Mouse (Mus musculus) thymus, adult 2 months (tissue): ENCODE data around the gene Ppp1r10. TPM values are rescaled to one million over a fixed set of nuclear protein-coding genes. Genes with fewer than 3 reads are reported as not detected.

Source experiments
- DNase-seq: peaks from one replicate; pipeline ENCODE4 v3.0.0; 2021
- H3K27ac ChIP-seq: fragments of 200-500 bp; 2 replicates; pipeline ENCODE4 v1.5.1; 2012; ENCODE audit warnings: low read length, control low read depth; ENCODE audit not compliant: control insufficient read depth, insufficient read depth
- H3K27me3 ChIP-seq: fragments of 200-500 bp; 2 replicates; pipeline ENCODE4 v1.6.1; 2012; ENCODE audit warnings: mild to moderate bottlenecking, low read length, moderate library complexity, mixed read lengths; ENCODE audit not compliant: control insufficient read depth, insufficient read depth
- H3K36me3 ChIP-seq: fragments of 200-500 bp; 2 replicates; pipeline ENCODE4 v1.6.1; 2012; ENCODE audit warnings: mild to moderate bottlenecking, low read length, moderate library complexity; ENCODE audit not compliant: control insufficient read depth, insufficient read depth
- H3K4me1 ChIP-seq: fragments of 200-500 bp; replicated peaks from 2 replicates; pipeline ENCODE4 v1.6.1; 2012; ENCODE audit warnings: low read length; ENCODE audit not compliant: control insufficient read depth, insufficient read depth
- H3K4me3 ChIP-seq: fragments of 200-500 bp; 2 replicates; pipeline ENCODE4 v1.5.1; 2012; ENCODE audit warnings: mild to moderate bottlenecking, low read length, control low read depth, moderate library complexity; ENCODE audit not compliant: control insufficient read depth, insufficient read depth
- CTCF ChIP-seq: fragments of 200-500 bp; IDR thresholded peaks from 2 replicates; pipeline ENCODE4 v1.5.1; 2012; ENCODE audit warnings: mild to moderate bottlenecking, control low read depth, low read length, moderate library complexity, borderline replicate concordance; ENCODE audit not compliant: control insufficient read depth, poor library complexity, insufficient read depth; ENCODE audit errors: extremely low read depth
- POLR2A ChIP-seq: fragments of 200-500 bp; IDR thresholded peaks from 2 replicates; pipeline ENCODE4 v1.6.1; 2012; ENCODE audit warnings: mild to moderate bottlenecking, low read length, control low read depth, moderate library complexity; ENCODE audit not compliant: control insufficient read depth, poor library complexity, insufficient read depth; ENCODE audit errors: extremely low read depth
- WGBS: fragments of 180-500 bp; shearing (Covaris S2); methylation state at CpG from one replicate; pipeline ENCODE4 v1.1.7; 2018; 5-methylcytosine and 5-hydroxymethylcytosine counted together
- polyA plus RNA-seq: library from polyadenylated mRNA; depleted of rRNA; stranded (reverse); fragments of >200 nt; gene quantifications from 2 replicates; pipeline ENCODE4 v1.2.3, GENCODE M21; 2012; rRNA removed

Gene Ppp1r10
- polyA plus RNA-seq, 1 experiment: 63.0 TPM

DNA sequence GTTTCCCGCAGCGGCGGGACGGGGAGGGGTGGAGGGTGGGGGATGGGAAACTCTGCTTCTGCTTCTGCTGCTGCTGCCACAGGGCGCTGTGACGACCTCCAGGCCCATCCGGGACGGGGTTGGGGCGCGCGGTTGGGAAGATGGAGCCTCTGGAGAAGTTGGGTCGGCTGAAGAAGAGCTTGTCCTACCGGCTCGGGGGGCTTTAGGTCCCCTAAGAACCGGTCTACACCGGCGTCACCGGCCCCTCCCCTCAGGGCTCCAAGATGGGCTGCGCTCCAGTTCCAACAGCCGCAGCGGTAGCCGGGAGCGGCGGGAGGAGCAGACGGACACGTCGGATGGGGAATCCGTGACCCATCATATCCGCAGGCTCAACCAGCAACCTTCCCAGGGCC, 64.1 kb downstream of the Ppp1r10 start:
- 1% methylated on average over 29 of the region's 29 CpGs for WGBS
- no peak for DNase-seq
- H3K36me3 ChIP-seq: peaks cover 8% of the 10 kb centered on the region; the same call in 1 of the 2 replicates

DNA sequence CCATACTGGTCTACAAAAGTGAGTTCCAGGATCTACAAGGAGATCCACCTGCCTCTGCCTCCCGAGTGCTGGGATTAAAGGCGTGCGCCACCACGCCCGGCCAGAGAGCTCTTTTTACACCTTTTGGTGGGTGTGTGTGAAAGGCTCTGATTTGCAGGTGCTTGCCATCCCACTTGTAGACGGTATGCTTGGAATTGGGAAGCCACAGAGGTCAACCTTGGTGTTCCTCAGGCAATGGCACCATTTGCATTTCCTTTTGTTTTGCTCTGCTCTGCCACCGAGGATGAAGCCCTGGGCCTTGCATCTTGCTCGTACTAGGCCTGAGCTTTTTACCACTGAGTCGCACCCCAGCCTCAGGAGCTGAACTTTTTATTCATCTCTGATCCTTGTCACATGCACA, 65.5 kb downstream of the Ppp1r10 start:
- H3K27me3 ChIP-seq: no peaks in the 10 kb centered on the region
- peaks cover 8% of the 10 kb centered on the region; the same call in 1 of the 2 replicates for H3K36me3 ChIP-seq
- 96% methylated on average over 9 of the region's 9 CpGs for WGBS
- no peak overlapping the region for H3K4me3 ChIP-seq
- TF ChIP-seq CTCF (no peak), POLR2A (no peak)
- peaks cover 15% of the 10 kb centered on the region for H3K4me1 ChIP-seq
- H3K27ac ChIP-seq: no peak overlapping the region
- DNase-seq: no peak

More for the DNA sequence above, 64.1 kb downstream of the Ppp1r10 start:
- Histone ChIP-seq H3K27me3 (no peaks in the 10 kb centered on the region), H3K4me3 (peak overlapping the region; percentile 59), H3K27ac (peak overlapping the region; percentile 41; the same call in 1 of the 2 replicates), H3K4me1 (peaks cover 15% of the 10 kb centered on the region)
- no peak for TF ChIP-seq POLR2A
- TF ChIP-seq CTCF: no peak

Other genes starting within 250 kb of the Ppp1r10 start
- 153 and 171 TPM in 2 replicates for gene Vars2, start 248.8 kb upstream of the Ppp1r10 start, polyA plus RNA-seq
- 317 and 352 TPM in 2 replicates for gene Gtf2h4, start 242.7 kb upstream of the Ppp1r10 start, polyA plus RNA-seq
- 33.6 and 43.6 TPM in 2 replicates for gene Ddr1, start 211.8 kb upstream of the Ppp1r10 start, polyA plus RNA-seq
- 6.2 and 6.4 TPM in 2 replicates for gene Ier3, start 94.8 kb upstream of the Ppp1r10 start, polyA plus RNA-seq
- gene Flot1, start 93.2 kb upstream of the Ppp1r10 start, polyA plus RNA-seq: 62.4 and 70.4 TPM in 2 replicates
- gene Tubb5, start 78.1 kb upstream of the Ppp1r10 start, polyA plus RNA-seq: 1,522 and 2,049 TPM in 2 replicates
- 17.4 and 22.4 TPM in 2 replicates for gene Mdc1, start 74.9 kb upstream of the Ppp1r10 start, polyA plus RNA-seq
- gene Nrm, start 55.1 kb upstream of the Ppp1r10 start, polyA plus RNA-seq: 82.8 and 111 TPM in 2 replicates
- 174 and 176 TPM in 2 replicates for gene Ppp1r18, start 50.8 kb upstream of the Ppp1r10 start, polyA plus RNA-seq
- 174 and 182 TPM in 2 replicates for gene Dhx16, start 36.6 kb upstream of the Ppp1r10 start, polyA plus RNA-seq
- gene 2310061I04Rik, start 19.0 kb upstream of the Ppp1r10 start, polyA plus RNA-seq: 73.4 and 86.8 TPM in 2 replicates
- gene Atat1, start 6.4 kb upstream of the Ppp1r10 start, polyA plus RNA-seq: 63.9 and 64.9 TPM in 2 replicates
- 67.6 and 69.7 TPM in 2 replicates for gene Mrps18b, start within 50 bp of the Ppp1r10 start, polyA plus RNA-seq
- 128 and 132 TPM in 2 replicates for gene Abcf1, start 53.3 kb downstream of the Ppp1r10 start, polyA plus RNA-seq
- gene Gnl1, start 63.4 kb downstream of the Ppp1r10 start, polyA plus RNA-seq: 37.9 and 45.5 TPM in 2 replicates
- 35.5 and 42.6 TPM in 2 replicates for gene Prr3, start 63.8 kb downstream of the Ppp1r10 start, polyA plus RNA-seq
- 15.0 and 20.4 TPM in 2 replicates for gene H2-T24, start 104.1 kb downstream of the Ppp1r10 start, polyA plus RNA-seq
- 380 and 457 TPM in 2 replicates for gene H2-T23, start 116.4 kb downstream of the Ppp1r10 start, polyA plus RNA-seq
- 105 and 119 TPM in 2 replicates for gene H2-T22, start 126.3 kb downstream of the Ppp1r10 start, polyA plus RNA-seq
- gene Gm6034, start 126.5 kb downstream of the Ppp1r10 start, polyA plus RNA-seq: 0.22 TPM in 1 of 2 replicates, not detected in the other
- 0.39 and 0.61 TPM in 2 replicates for gene Gm11127, start 141.9 kb downstream of the Ppp1r10 start, polyA plus RNA-seq
- 1.4 and 1.7 TPM in 2 replicates for gene Gm19684, start 205.2 kb downstream of the Ppp1r10 start, polyA plus RNA-seq
- gene Gm7030, start 213.0 kb downstream of the Ppp1r10 start, polyA plus RNA-seq: 1.7 and 2.4 TPM in 2 replicates